9 mouse cellular contexts compared by ENCODE assay signal in genomic region chr8:70597417-70598272, GRCm38 (mm10). TPM values are rescaled to one million over a fixed set of nuclear protein-coding genes. Genes with fewer than 3 reads are reported as not detected.
DNase-seq lines count a peak whose midpoint lies in the region; ATAC-seq and TF ChIP-seq lines count a peak whose summit lies in the region.
"Had no signal": no experiment of that assay in that cellular context is flagged by ENCODE, and none has a peak within 500 bp of the region (broad histone marks: within the 10 kb centered on the region; RNA-seq: fewer than 3 reads in every experiment).

No protein-coding gene starts in this region.

- H3K27ac ChIP-seq in ES-E14 (ENCODE audit: insufficient read depth, low read depth, low read length, poor library complexity, severe bottlenecking), result no peak overlapping the region
- peak overlapping the region; percentile 30; the same call in 1 of the 2 replicates for H3K27ac ChIP-seq in heart, embryonic 16.5 days (ENCODE audit: low read length)
- H3K27ac ChIP-seq in liver, postnatal 0 days (ENCODE audit: low read depth), result no peak overlapping the region
- H3K27ac ChIP-seq: macrophage had no signal

- TF ChIP-seq CTCF in liver, postnatal 0 days (IDR thresholded peaks at IDR 0.05; ENCODE audit: low read depth), result no peak

- H3K27me3 ChIP-seq in heart, embryonic 16.5 days (ENCODE audit: control insufficient read depth, insufficient read depth, low read length), result no peaks in the 10 kb centered on the region
- H3K27me3 ChIP-seq in liver, postnatal 0 days (ENCODE audit: insufficient read depth, low read length), result no peaks in the 10 kb centered on the region

- H3K4me2 ChIP-seq in heart, embryonic 16.5 days (ENCODE audit: low read depth, low read length), result peak overlapping the region; percentile 87
- peak overlapping the region; percentile 66 for H3K4me2 ChIP-seq in liver, postnatal 0 days (ENCODE audit: low read depth, low read length)

- intact Hi-C loops in heart, postnatal 10 days (cut with DNase I), result no loop called here

- peaks cover 48% of the 10 kb centered on the region for H3K36me3 ChIP-seq in ES-E14 (ENCODE audit: control insufficient read depth, insufficient read depth, low read length, poor library complexity, severe bottlenecking)
- peaks cover 16% of the 10 kb centered on the region for H3K36me3 ChIP-seq in heart, embryonic 16.5 days (ENCODE audit: control insufficient read depth, insufficient read depth)
- H3K36me3 ChIP-seq in liver, postnatal 0 days (replicated peaks; ENCODE audit: insufficient read depth, low read length), result peaks cover 8% of the 10 kb centered on the region; the same call in 1 of the 2 replicates

- in situ Hi-C loops in ES-E14 (cut with MboI; ENCODE audit: low sequenced_read_pairs in 2 of 2, unreplicated experiment in 2 of 2), result no loop called here

- whole genome bisulfite sequencing in heart, embryonic 16.5 days, result 16% methylated on average over 68 of the region's 68 CpGs
- 54% methylated on average over 56 of the region's 68 CpGs for WGBS in liver, postnatal 0 days (ENCODE audit: insufficient replicate concordance)

- H3K9me3 ChIP-seq in ES-E14 (ENCODE audit: control insufficient read depth, insufficient read depth, low read depth, low read length), result no peaks in the 10 kb centered on the region
- no peaks in the 10 kb centered on the region for H3K9me3 ChIP-seq in heart, embryonic 16.5 days (replicated peaks; ENCODE audit: control insufficient read depth, low read length)
- H3K9me3 ChIP-seq in liver, postnatal 0 days (ENCODE audit: low read length), result no peaks in the 10 kb centered on the region

- peak overlapping the region; percentile 63 for H3K9ac ChIP-seq in ES-E14 (ENCODE audit: insufficient read depth, low read depth, low read length, poor library complexity, severe bottlenecking)
- H3K9ac ChIP-seq in heart, embryonic 16.5 days (ENCODE audit: low read length), result peak overlapping the region; percentile 83
- peak overlapping the region; percentile 41; the same call in 1 of the 2 replicates for H3K9ac ChIP-seq in liver, postnatal 0 days (replicated peaks)

- TF ChIP-seq EP300 in liver, postnatal 0 days (IDR thresholded peaks at IDR 0.05; ENCODE audit: low read depth), result no peak

- H3K4me1 ChIP-seq in ES-E14 (ENCODE audit: control insufficient read depth in 2 of 2, insufficient read depth in 2 of 2, low read length in 2 of 2, poor library complexity in 1 of 2), result peaks cover 2 to 38% of the 10 kb centered on the region in 2 experiments; a peak in 2 of 4 replicates
- peaks cover 42% of the 10 kb centered on the region for H3K4me1 ChIP-seq in heart, embryonic 16.5 days (ENCODE audit: control insufficient read depth, insufficient read depth, low read length)
- H3K4me1 ChIP-seq in liver, postnatal 0 days (ENCODE audit: insufficient read depth), result peaks cover 39% of the 10 kb centered on the region

- ATAC-seq in heart, embryonic 16.5 days (replicated peaks; ENCODE audit: extremely low read depth, insufficient read depth, low FRiP score), result no peak
- ATAC-seq in liver, postnatal 0 days, result no peak
- no peak for ATAC-seq in activated CD4-positive, CD25-positive, alpha-beta regulatory T cell, adult 4 months
- no peak for ATAC-seq in erythroid progenitor cell, adult 5-6 weeks (replicated peaks; ENCODE audit: low FRiP score, poor library complexity, severe bottlenecking)
- ATAC-seq in megakaryocyte-erythroid progenitor cell, adult 5-6 weeks (replicated peaks; ENCODE audit: low FRiP score, low TSS enrichment, poor library complexity, severe bottlenecking), result no peak

- H3K4me3 ChIP-seq in ES-E14 (ENCODE audit: insufficient read depth in 1 of 2, low read depth in 1 of 2, low read length in 2 of 2, poor library complexity in 1 of 2, severe bottlenecking in 1 of 2), result peak overlapping the region; percentile 43 to 66
- peak overlapping the region; percentile 59 for H3K4me3 ChIP-seq in heart, embryonic 16.5 days (ENCODE audit: low read length)
- H3K4me3 ChIP-seq in liver, postnatal 0 days (ENCODE audit: low read depth, low read length), result peak overlapping the region; percentile 19; the same call in 1 of the 2 replicates

- DNase-seq in heart, adult 11 months, result peak; percentile 94
- no peak for DNase-seq in heart, postnatal 10 days
- DNase-seq in ES-E14 (ENCODE audit: low read depth, low spot score), result no peak
- DNase-seq in liver, postnatal 0 days, result no peak

TF ChIP-seq in ES-E14, 5 proteins besides CTCF, POLR2A, EP300 and RAD21:
- TF ChIP-seq ZNF384 (IDR thresholded peaks at IDR 0.05; ENCODE audit: low read depth, low read length), result no peak
TF ChIP-seq in ES-E14: peak in this region for 0.

RNA-seq across cellular contexts. Expression of gene Isyna1, which starts 3.5 kb away (rescaled TPM):
- total RNA-seq in heart, postnatal 10 days (2021), result 10 to 100 TPM; 25.8 to 29.6 TPM
- 161 and 250 TPM in 2 replicates for total RNA-seq in ES-E14 (2012; rRNA removed)
- 111 and 117 TPM in 2 replicates for polyA plus RNA-seq in heart, embryonic 16.5 days (2015; fragmentation: Nextera tagmentation; extraction: Ambion mirVana)
- polyA plus RNA-seq in liver, postnatal 0 days (2015; fragmentation: Nextera tagmentation; extraction: Ambion mirVana), result 18.8 and 21.6 TPM in 2 replicates
- polyA plus RNA-seq in activated CD4-positive, CD25-positive, alpha-beta regulatory T cell, adult 4 months (2017; shearing (Covaris generic)), result 10 to 100 TPM; 19.3 to 44.6 TPM
- total RNA-seq in erythroid progenitor cell, adult 5-6 weeks (2015; ENCODE audit: low replicate concordance), result 5.8 and 15.9 TPM in 2 replicates
- 2.5 and 8.0 TPM in 2 replicates for total RNA-seq in erythroid progenitor cell, adult 5-6 weeks (2017; ENCODE audit: low replicate concordance)
- 74.1 and 91.0 TPM in 2 replicates for total RNA-seq in megakaryocyte-erythroid progenitor cell, adult 5-6 weeks (2014; fragmentation: Nextera tagmentation)
- 36.5 and 51.5 TPM in 2 replicates for total RNA-seq in megakaryocyte-erythroid progenitor cell, adult 5-6 weeks (2017)

RNA-seq across cellular contexts. Expression of gene Ssbp4, which starts 11.0 kb away (rescaled TPM):
- 10 to 100 TPM; 54.7 to 55.6 TPM for total RNA-seq in heart, postnatal 10 days (2021)
- 85.5 and 142 TPM in 2 replicates for total RNA-seq in ES-E14 (2012; rRNA removed)
- 68.4 and 69.5 TPM in 2 replicates for polyA plus RNA-seq in heart, embryonic 16.5 days (2015; fragmentation: Nextera tagmentation; extraction: Ambion mirVana)
- polyA plus RNA-seq in liver, postnatal 0 days (2015; fragmentation: Nextera tagmentation; extraction: Ambion mirVana), result 32.5 and 35.4 TPM in 2 replicates
- polyA plus RNA-seq in activated CD4-positive, CD25-positive, alpha-beta regulatory T cell, adult 4 months (2017; shearing (Covaris generic)), result 10 to 100 TPM; 15.8 to 17.7 TPM
- 9.0 and 13.0 TPM in 2 replicates for total RNA-seq in erythroid progenitor cell, adult 5-6 weeks (2015; ENCODE audit: low replicate concordance)
- total RNA-seq in erythroid progenitor cell, adult 5-6 weeks (2017; ENCODE audit: low replicate concordance), result 18.1 and 30.6 TPM in 2 replicates
- 39.7 and 83.5 TPM in 2 replicates for total RNA-seq in megakaryocyte-erythroid progenitor cell, adult 5-6 weeks (2014; fragmentation: Nextera tagmentation)
- total RNA-seq in megakaryocyte-erythroid progenitor cell, adult 5-6 weeks (2017), result 77.5 and 98.5 TPM in 2 replicates

RNA-seq across cellular contexts. Expression of gene Lrrc25, which starts 18.3 kb away (rescaled TPM):
- total RNA-seq in heart, postnatal 10 days (2021), result 1 to 10 TPM; 1.1 to 1.6 TPM
- 0.13 TPM in 1 of 2 replicates, not detected in the other for total RNA-seq in ES-E14 (2012; rRNA removed)
- 1.8 and 2.3 TPM in 2 replicates for polyA plus RNA-seq in heart, embryonic 16.5 days (2015; fragmentation: Nextera tagmentation; extraction: Ambion mirVana)
- polyA plus RNA-seq in liver, postnatal 0 days (2015; fragmentation: Nextera tagmentation; extraction: Ambion mirVana), result 9.8 and 10.4 TPM in 2 replicates
- polyA plus RNA-seq in activated CD4-positive, CD25-positive, alpha-beta regulatory T cell, adult 4 months (2017; shearing (Covaris generic)), result 1 to 10 TPM in 1 of 2 experiments, under 1 TPM in 1; 0.54 to 1.0 TPM
- 2.5 and 11.7 TPM in 2 replicates for total RNA-seq in erythroid progenitor cell, adult 5-6 weeks (2015; ENCODE audit: low replicate concordance)
- 2.3 and 3.5 TPM in 2 replicates for total RNA-seq in erythroid progenitor cell, adult 5-6 weeks (2017; ENCODE audit: low replicate concordance)
- 0.37 and 0.69 TPM in 2 replicates for total RNA-seq in megakaryocyte-erythroid progenitor cell, adult 5-6 weeks (2014; fragmentation: Nextera tagmentation)
- 0.15 and 0.61 TPM in 2 replicates for total RNA-seq in megakaryocyte-erythroid progenitor cell, adult 5-6 weeks (2017)

RNA-seq across cellular contexts. Expression of gene Gdf15, which starts 34.6 kb away (rescaled TPM):
- total RNA-seq in heart, postnatal 10 days (2021), result 1 to 10 TPM in 1 of 2 experiments, under 1 TPM in 1; 0.86 to 1.1 TPM
- total RNA-seq in ES-E14 (2012; rRNA removed), result 7.0 and 18.8 TPM in 2 replicates
- 1.2 and 1.6 TPM in 2 replicates for polyA plus RNA-seq in heart, embryonic 16.5 days (2015; fragmentation: Nextera tagmentation; extraction: Ambion mirVana)
- 2.1 and 2.3 TPM in 2 replicates for polyA plus RNA-seq in liver, postnatal 0 days (2015; fragmentation: Nextera tagmentation; extraction: Ambion mirVana)
- not detected for polyA plus RNA-seq in activated CD4-positive, CD25-positive, alpha-beta regulatory T cell, adult 4 months (2017; shearing (Covaris generic))
- not detected in 2 replicates for total RNA-seq in erythroid progenitor cell, adult 5-6 weeks (2015; ENCODE audit: low replicate concordance)
- total RNA-seq in erythroid progenitor cell, adult 5-6 weeks (2017; ENCODE audit: low replicate concordance), result not detected in 2 replicates
- not detected in 2 replicates for total RNA-seq in megakaryocyte-erythroid progenitor cell, adult 5-6 weeks (2014; fragmentation: Nextera tagmentation)
- total RNA-seq in megakaryocyte-erythroid progenitor cell, adult 5-6 weeks (2017), result not detected in 2 replicates

RNA-seq across cellular contexts. Expression of gene Ell, which starts 58.4 kb away (rescaled TPM):
- total RNA-seq in heart, postnatal 10 days (2021), result 10 to 100 TPM; 15.9 to 17.9 TPM
- 15.8 and 16.1 TPM in 2 replicates for total RNA-seq in ES-E14 (2012; rRNA removed)
- 14.0 and 15.4 TPM in 2 replicates for polyA plus RNA-seq in heart, embryonic 16.5 days (2015; fragmentation: Nextera tagmentation; extraction: Ambion mirVana)
- 9.5 and 9.7 TPM in 2 replicates for polyA plus RNA-seq in liver, postnatal 0 days (2015; fragmentation: Nextera tagmentation; extraction: Ambion mirVana)
- 10 to 100 TPM; 27.8 to 35.2 TPM for polyA plus RNA-seq in activated CD4-positive, CD25-positive, alpha-beta regulatory T cell, adult 4 months (2017; shearing (Covaris generic))
- total RNA-seq in erythroid progenitor cell, adult 5-6 weeks (2015; ENCODE audit: low replicate concordance), result 10.5 and 22.3 TPM in 2 replicates
- 2.8 and 15.5 TPM in 2 replicates for total RNA-seq in erythroid progenitor cell, adult 5-6 weeks (2017; ENCODE audit: low replicate concordance)
- 14.7 and 22.0 TPM in 2 replicates for total RNA-seq in megakaryocyte-erythroid progenitor cell, adult 5-6 weeks (2014; fragmentation: Nextera tagmentation)
- 7.9 and 10.7 TPM in 2 replicates for total RNA-seq in megakaryocyte-erythroid progenitor cell, adult 5-6 weeks (2017)
